Mouse (Mus musculus) MEL (cell line): ENCODE data around the gene Npw. TPM values are rescaled to one million over a fixed set of nuclear protein-coding genes. Genes with fewer than 3 reads are reported as not detected.

Experiments used
- DNase-seq: peaks from one replicate; pipeline ENCODE4 v3.0.0; 2011; ENCODE audit warnings: low read depth, low spot score
- H3K27ac ChIP-seq: 2 replicates; pipeline ENCODE4 v1.5.1; 2012; ENCODE audit warnings: low read depth, mild to moderate bottlenecking, control low read depth, low read length, moderate library complexity; ENCODE audit not compliant: control insufficient read depth
- H3K27me3 ChIP-seq, 2 experiments: fragments of 150-350 bp in 1 of 2; sonication (generic) in 1 of 2; 2 replicates each; pipeline ENCODE4 v1.6.1; 2012; ENCODE audit warnings: low read length in 2 of 2, mild to moderate bottlenecking in 2 of 2, improper control_type of control experiment in 1 of 2, moderate library complexity in 1 of 2; ENCODE audit not compliant: insufficient read depth in 2 of 2, control insufficient read depth in 1 of 2
- H3K36me3 ChIP-seq, 2 experiments: 2 replicates each; pipeline ENCODE4 v1.6.1; 2012 to 2014; ENCODE audit warnings: low read length in 2 of 2, improper control_type of control experiment in 1 of 2, inconsistent platforms in 1 of 2, mild to moderate bottlenecking in 1 of 2; ENCODE audit not compliant: insufficient read depth in 2 of 2, control insufficient read depth in 1 of 2
- H3K4me1 ChIP-seq, 2 experiments: fragments of 150-350 bp in 1 of 2; sonication (generic) in 1 of 2; 2 replicates each; pipeline ENCODE4 v1.6.1; 2012; ENCODE audit warnings: low read length in 2 of 2, improper control_type of control experiment in 1 of 2, mild to moderate bottlenecking in 1 of 2; ENCODE audit not compliant: insufficient read depth in 2 of 2, control insufficient read depth in 1 of 2
- H3K4me3 ChIP-seq, 2 experiments: fragments of 150-350 bp in 1 of 2; sonication (generic) in 1 of 2; 2 replicates each; pipeline ENCODE4 v1.5.1; 2012; ENCODE audit warnings: low read depth in 2 of 2, low read length in 2 of 2, mild to moderate bottlenecking in 2 of 2, moderate library complexity in 2 of 2, control low read depth in 1 of 2, improper control_type of control experiment in 1 of 2; ENCODE audit not compliant: control insufficient read depth in 1 of 2, insufficient read depth in 1 of 2
- H3K79me2 ChIP-seq: 2 replicates; pipeline ENCODE4 v1.6.1; 2012; ENCODE audit warnings: mild to moderate bottlenecking, low read length, moderate library complexity; ENCODE audit not compliant: control insufficient read depth, poor library complexity, insufficient read depth
- H3K9ac ChIP-seq: 2 replicates; pipeline ENCODE4 v1.6.1; 2012; ENCODE audit warnings: low read depth, mild to moderate bottlenecking, control low read depth, low read length, moderate library complexity; ENCODE audit not compliant: control insufficient read depth, poor library complexity, severe bottlenecking
- H3K9me3 ChIP-seq: fragments of 150-350 bp; sonication (generic); replicated peaks from 2 replicates; pipeline ENCODE4 v1.6.1; 2012; ENCODE audit warnings: mild to moderate bottlenecking, low read length, improper control_type of control experiment, moderate library complexity; ENCODE audit not compliant: insufficient read depth
- CHD2 ChIP-seq: IDR thresholded peaks from 2 replicates; pipeline ENCODE4 v1.6.1; 2011; ENCODE audit warnings: low read length, improper control_type of control experiment
- ELF1 ChIP-seq: IDR thresholded peaks from 2 replicates; pipeline ENCODE4 v1.6.1; 2014; ENCODE audit warnings: low read depth, mild to moderate bottlenecking, inconsistent platforms, low read length, improper control_type of control experiment, moderate library complexity
- GATA1 ChIP-seq: IDR thresholded peaks from 2 replicates; pipeline ENCODE4 v1.6.1; 2011; ENCODE audit warnings: low read depth, low read length, improper control_type of control experiment
- HCFC1 ChIP-seq: IDR thresholded peaks from 2 replicates; pipeline ENCODE4 v1.6.1; 2012; ENCODE audit warnings: low read depth, mild to moderate bottlenecking, inconsistent platforms, low read length, improper control_type of control experiment, moderate library complexity
- JUND ChIP-seq: IDR thresholded peaks from 2 replicates; pipeline ENCODE4 v1.6.1; 2011; ENCODE audit warnings: low read depth, mild to moderate bottlenecking, improper control_type of control experiment, low read length
- KAT2A ChIP-seq: conservative IDR thresholded peaks from 2 replicates; pipeline ENCODE4 v1.6.1; 2012; ENCODE audit warnings: low read depth, low read length, improper control_type of control experiment, inconsistent platforms
- MAFK ChIP-seq: IDR thresholded peaks from 2 replicates; pipeline ENCODE4 v1.6.1; 2011; ENCODE audit warnings: low read depth, mild to moderate bottlenecking, low read length, improper control_type of control experiment, borderline replicate concordance
- MAX ChIP-seq: IDR thresholded peaks from 2 replicates; pipeline ENCODE4 v1.6.1; 2011; ENCODE audit warnings: low read length, improper control_type of control experiment
- MAZ ChIP-seq: IDR thresholded peaks from 2 replicates; pipeline ENCODE4 v1.6.1; 2012; ENCODE audit warnings: low read depth, mild to moderate bottlenecking, inconsistent platforms, low read length, improper control_type of control experiment
- MXI1 ChIP-seq: IDR thresholded peaks from 2 replicates; pipeline ENCODE4 v1.6.1; 2011; ENCODE audit warnings: mild to moderate bottlenecking, low read depth, low read length, improper control_type of control experiment
- MYB ChIP-seq: IDR thresholded peaks from 2 replicates; pipeline ENCODE4 v1.6.1; 2011; ENCODE audit warnings: mild to moderate bottlenecking, low read depth, low read length, improper control_type of control experiment
- MYC ChIP-seq: IDR thresholded peaks from 2 replicates; pipeline ENCODE4 v1.6.1; 2011; ENCODE audit warnings: low read depth, mild to moderate bottlenecking, low read length, improper control_type of control experiment, moderate library complexity
- NELFE ChIP-seq: IDR thresholded peaks from 2 replicates; pipeline ENCODE4 v1.6.1; 2011; ENCODE audit warnings: low read depth, low read length, improper control_type of control experiment
- NRF1 ChIP-seq: IDR thresholded peaks from 2 replicates; pipeline ENCODE4 v1.6.1; 2014; ENCODE audit warnings: low read depth, mild to moderate bottlenecking, inconsistent platforms, low read length, improper control_type of control experiment, moderate library complexity; ENCODE audit not compliant: poor library complexity, insufficient read depth, severe bottlenecking
- POLR2A ChIP-seq, 2 experiments: IDR thresholded peaks; 2 replicates each; pipeline ENCODE4 v1.6.1; 2011 to 2012; ENCODE audit warnings: low read length in 2 of 2, mild to moderate bottlenecking in 2 of 2, control low read depth in 1 of 2, improper control_type of control experiment in 1 of 2, low read depth in 1 of 2, moderate library complexity in 1 of 2; ENCODE audit not compliant: control insufficient read depth in 1 of 2, insufficient read depth in 1 of 2, poor library complexity in 1 of 2
- RAD21 ChIP-seq: IDR thresholded peaks from 2 replicates; pipeline ENCODE4 v1.6.1; 2011; ENCODE audit warnings: mild to moderate bottlenecking, low read depth, low read length, improper control_type of control experiment
- RCOR1 ChIP-seq: IDR thresholded peaks from 2 replicates; pipeline ENCODE4 v1.6.1; 2012; ENCODE audit warnings: low read depth, mild to moderate bottlenecking, inconsistent platforms, low read length, improper control_type of control experiment
- SIN3A ChIP-seq: IDR thresholded peaks from 2 replicates; pipeline ENCODE4 v1.6.1; 2012; ENCODE audit warnings: low read length, improper control_type of control experiment, inconsistent platforms
- SMC3 ChIP-seq: IDR thresholded peaks from 2 replicates; pipeline ENCODE4 v1.6.1; 2011; ENCODE audit warnings: low read depth, low read length, improper control_type of control experiment
- TAL1 ChIP-seq: IDR thresholded peaks from 2 replicates; pipeline ENCODE4 v1.6.1; 2012; ENCODE audit warnings: mild to moderate bottlenecking, inconsistent platforms, low read length, moderate library complexity, mixed read lengths
- TBP ChIP-seq: IDR thresholded peaks from 2 replicates; pipeline ENCODE4 v1.8.0; 2011; ENCODE audit warnings: low read depth, low read length, improper control_type of control experiment
- TCF12 ChIP-seq: IDR thresholded peaks from 2 replicates; pipeline ENCODE4 v1.6.1; 2014; ENCODE audit warnings: low read depth, mild to moderate bottlenecking, inconsistent platforms, low read length, improper control_type of control experiment, moderate library complexity
- UBTF ChIP-seq: IDR thresholded peaks from 2 replicates; pipeline ENCODE4 v1.6.1; 2012; ENCODE audit warnings: low read depth, mild to moderate bottlenecking, inconsistent platforms, low read length, improper control_type of control experiment, moderate library complexity, borderline replicate concordance; ENCODE audit not compliant: insufficient read depth
- USF1 ChIP-seq: IDR thresholded peaks from 2 replicates; pipeline ENCODE4 v1.6.1; 2014; ENCODE audit warnings: low read depth, mild to moderate bottlenecking, inconsistent platforms, low read length, improper control_type of control experiment, moderate library complexity
- ZKSCAN1 ChIP-seq: IDR thresholded peaks from 2 replicates; pipeline ENCODE4 v1.6.1; 2012; ENCODE audit warnings: low read depth, mild to moderate bottlenecking, inconsistent platforms, low read length, improper control_type of control experiment, moderate library complexity
- polyA plus RNA-seq, 2 experiments: library from polyadenylated mRNA; stranded (reverse) in 1 of 2; unstranded in 1 of 2; fragments of >175 nt in 1 of 2; fragments of >200 nt in 1 of 2; gene quantifications; 2 replicates each; pipeline versions ENCODE4 v1.2.1 to v1.2.4; 2012; ENCODE audit warnings: low replicate concordance in 2 of 2, low read depth in 1 of 2; ENCODE audit not compliant: insufficient read length in 2 of 2, insufficient read depth in 1 of 2, missing spikeins in 1 of 2
- total RNA-seq: library from RNA; depleted of rRNA; stranded (reverse); fragments of 300-350 nt; gene quantifications from 2 replicates; pipeline ENCODE4 v1.2.3, GENCODE M21; 2012

Gene Npw
- total and polyA plus RNA-seq, 3 experiments: not detected

DNA sequence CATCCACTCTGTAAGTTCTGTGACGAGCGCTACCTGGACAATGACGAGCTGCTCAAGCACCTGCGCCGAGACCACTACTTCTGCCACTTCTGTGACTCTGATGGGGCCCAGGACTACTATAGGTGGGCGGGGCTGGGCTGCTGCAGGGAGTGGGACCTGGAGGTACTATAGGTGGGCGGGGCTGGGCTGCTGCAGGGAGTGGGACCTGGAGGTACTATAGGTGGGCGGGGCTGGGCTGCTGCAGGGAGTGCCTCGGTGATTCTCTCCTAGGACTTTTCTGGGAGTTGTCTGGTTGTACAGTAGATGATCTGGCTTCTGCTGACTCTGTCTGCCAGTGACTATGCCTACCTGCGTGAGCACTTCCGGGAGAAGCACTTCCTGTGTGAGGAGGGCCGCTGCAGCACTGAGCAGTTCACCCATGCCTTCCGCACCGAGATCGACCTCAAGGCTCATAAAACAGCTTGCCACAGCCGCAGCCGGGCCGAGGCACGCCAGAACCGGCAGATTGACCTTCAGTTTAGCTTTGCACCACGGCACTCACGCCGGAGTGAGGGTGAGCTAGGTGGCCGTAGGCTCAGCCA, 19.3 kb upstream of the Npw start:
- Histone ChIP-seq H3K4me3 (no peak overlapping the region), H3K36me3 (peaks cover 0 to 12% of the 10 kb centered on the region in 2 experiments; a peak in 1 of 4 replicates), H3K27me3 (no peaks in the 10 kb centered on the region), H3K9ac (no peak overlapping the region), H3K9me3 (no peaks in the 10 kb centered on the region), H3K27ac (no peak overlapping the region), H3K4me1 (no peaks in the 10 kb centered on the region), H3K79me2 (peaks cover 22% of the 10 kb centered on the region)
- TF ChIP-seq TCF12: no peak
- no peak for TF ChIP-seq ZKSCAN1
- no peak for TF ChIP-seq USF1
- no peak for TF ChIP-seq ELF1
- TF ChIP-seq MXI1: no peak
- TF ChIP-seq POLR2A (IDR thresholded peaks at IDR 0.05; ENCODE audit: control insufficient read depth in 1 of 2, insufficient read depth in 1 of 2, low read depth in 1 of 2, low read length in 2 of 2, poor library complexity in 1 of 2): no peak
- no peak for TF ChIP-seq MYC
- no peak for TF ChIP-seq KAT2A
- no peak for TF ChIP-seq SIN3A
- TF ChIP-seq CHD2: no peak
- TF ChIP-seq MAX: no peak
- TF ChIP-seq MYB: no peak
- TF ChIP-seq MAFK: no peak
- TF ChIP-seq RAD21: no peak
- TF ChIP-seq RCOR1: no peak
- no peak for TF ChIP-seq HCFC1
- TF ChIP-seq MAZ: no peak
- TF ChIP-seq TBP: no peak
- no peak for DNase-seq

DNA sequence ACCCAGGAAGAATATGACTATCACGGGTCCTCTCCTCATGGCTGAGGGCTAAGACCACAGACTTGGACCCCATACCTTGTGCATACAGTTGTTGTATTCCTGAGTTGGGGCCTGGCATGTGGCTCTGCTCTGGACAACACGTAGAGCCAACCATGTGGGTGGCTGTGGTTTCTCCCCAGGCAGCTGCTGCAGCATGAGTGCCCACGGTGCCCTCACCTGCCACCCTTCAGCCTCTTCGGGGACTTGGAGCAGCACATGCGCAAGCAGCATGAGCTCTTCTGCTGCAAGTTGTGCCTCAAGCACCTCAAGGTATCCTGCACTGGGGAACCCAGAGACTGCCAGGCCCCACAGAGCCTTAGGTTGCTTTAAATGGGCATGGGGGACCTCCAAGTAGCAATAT, 18.6 kb upstream of the Npw start:
- Histone ChIP-seq H3K4me1 (peaks cover 0 to 6% of the 10 kb centered on the region in 2 experiments; a peak in 2 of 4 replicates), H3K9me3 (no peaks in the 10 kb centered on the region), H3K36me3 (peaks cover 5 to 12% of the 10 kb centered on the region in 2 experiments; a peak in 3 of 4 replicates), H3K27me3 (no peaks in the 10 kb centered on the region), H3K9ac (no peak overlapping the region), H3K27ac (no peak overlapping the region), H3K4me3 (no peak overlapping the region), H3K79me2 (peaks cover 28% of the 10 kb centered on the region)
- DNase-seq: no peak
- TF ChIP-seq MAZ (no peak), UBTF (no peak), MAFK (no peak), ELF1 (no peak), NRF1 (no peak), MYB (no peak), GATA1 (no peak), RCOR1 (no peak), NELFE (no peak), TCF12 (no peak), JUND (no peak), TAL1 (no peak), CHD2 (no peak), SMC3 (no peak)
